Mouse (Mus musculus): Measurements from ENCODE around the gene Arid1a. TPM values are rescaled to one million over a fixed set of nuclear protein-coding genes. Genes with fewer than 3 reads are reported as not detected.

The Arid1a gene
- polyA plus RNA-seq, 1 experiment = not detected

DNA sequence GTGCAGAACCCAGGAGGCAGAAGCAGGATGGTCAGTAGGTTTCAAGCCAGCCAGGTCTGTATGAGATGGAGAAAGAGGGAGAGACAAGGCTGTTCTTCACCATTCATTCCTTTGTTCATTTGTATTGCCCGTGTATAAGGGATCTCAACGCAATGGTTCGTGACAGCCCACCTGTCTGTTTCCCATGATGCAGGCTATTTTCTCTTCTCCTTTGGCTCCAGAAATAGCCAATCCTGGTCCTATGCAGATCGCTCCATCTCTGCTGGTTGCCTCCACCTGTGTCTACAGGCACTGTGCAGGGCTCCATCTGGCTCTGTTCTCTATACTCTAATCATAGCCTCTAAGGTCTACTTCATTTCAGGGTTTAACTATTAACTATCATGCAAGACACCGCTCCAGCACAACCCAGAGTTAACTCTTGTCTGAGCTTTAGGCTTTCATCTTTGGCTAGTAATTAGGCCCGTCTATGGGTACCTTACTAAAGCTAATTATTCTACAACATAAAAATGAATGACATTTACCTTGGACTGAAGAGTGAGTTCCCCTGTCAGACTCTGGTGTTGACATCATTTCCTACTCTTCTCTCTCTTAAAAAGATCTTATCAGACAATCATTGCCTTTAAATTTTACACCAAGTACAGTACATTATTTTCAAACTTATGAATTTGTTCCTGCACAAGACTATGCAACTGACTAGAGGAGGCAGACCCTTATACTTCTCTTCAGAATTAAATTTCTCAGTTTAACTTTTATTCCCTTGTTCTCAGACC lies 45.1 kb downstream of the Arid1a start:
- no peak overlapping the region for H3K27ac ChIP-seq (ENCODE audit: insufficient read depth, low read depth, low read length)
- peaks cover 9% of the 10 kb centered on the region for H3K4me1 ChIP-seq (ENCODE audit: control insufficient read depth, insufficient read depth, low read length)
- 47% methylated on average over 6 of the region's 6 CpGs for WGBS
- H3K4me3 ChIP-seq (ENCODE audit: insufficient read depth, low read depth, low read length) = no peak overlapping the region
- TF ChIP-seq CTCF (IDR thresholded peaks at IDR 0.05; ENCODE audit: insufficient read depth, low read depth, low read length) (no peak), POLR2A (IDR thresholded peaks at IDR 0.05; ENCODE audit: insufficient read depth, low read depth, low read length) (no peak)

DNA sequence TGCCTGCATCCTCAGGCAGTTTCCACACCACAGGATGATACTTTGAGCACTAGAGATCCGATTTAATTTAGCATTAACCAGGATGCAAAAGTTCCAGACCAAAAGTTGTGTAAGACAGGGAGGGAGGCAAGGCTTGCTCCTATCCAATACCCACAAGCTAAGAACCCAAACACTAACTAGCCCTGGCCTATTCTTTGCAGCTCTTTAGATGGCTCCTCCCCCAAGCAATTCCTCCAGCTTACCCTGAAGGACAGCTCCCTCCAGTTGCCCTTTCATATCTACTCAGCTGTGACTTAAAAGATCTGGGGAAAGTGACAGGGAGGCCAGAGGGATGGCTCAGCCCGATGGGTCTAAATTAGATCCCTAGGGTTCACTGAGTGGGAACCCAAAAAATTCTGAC lies 47.2 kb downstream of the Arid1a start:
- peaks cover 9% of the 10 kb centered on the region for H3K4me1 ChIP-seq (ENCODE audit: control insufficient read depth, insufficient read depth, low read length)
- no peak overlapping the region for H3K27ac ChIP-seq (ENCODE audit: insufficient read depth, low read depth, low read length)
- 24% methylated on average over 2 of the region's 2 CpGs for WGBS
- no peak for TF ChIP-seq CTCF (IDR thresholded peaks at IDR 0.05; ENCODE audit: insufficient read depth, low read depth, low read length)
- TF ChIP-seq POLR2A (IDR thresholded peaks at IDR 0.05; ENCODE audit: insufficient read depth, low read depth, low read length) = no peak
- no peak overlapping the region for H3K4me3 ChIP-seq (ENCODE audit: insufficient read depth, low read depth, low read length)

DNA sequence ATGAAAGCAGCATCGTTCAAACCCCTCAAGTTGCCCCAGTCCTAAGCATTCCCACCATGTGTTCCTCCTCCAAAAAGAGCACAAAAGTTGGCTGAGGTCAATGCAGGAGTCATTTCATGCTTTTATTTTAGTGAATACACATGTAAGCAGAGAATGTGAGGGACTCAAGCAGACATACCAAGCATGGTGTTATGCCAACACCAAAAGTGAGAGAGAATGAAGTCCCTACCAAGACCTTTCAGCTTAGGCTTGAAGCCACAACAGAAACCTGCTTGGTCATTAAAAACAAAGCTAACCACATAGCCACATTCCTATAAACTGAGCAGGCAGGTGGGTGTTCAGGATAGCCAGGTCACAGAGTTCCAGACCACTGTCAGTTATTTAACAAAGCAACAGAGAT lies 49.1 kb downstream of the Arid1a start:
- Histone ChIP-seq H3K4me1 (ENCODE audit: control insufficient read depth, insufficient read depth, low read length) (peaks cover 6% of the 10 kb centered on the region), H3K4me3 (ENCODE audit: insufficient read depth, low read depth, low read length) (no peak overlapping the region), H3K27ac (ENCODE audit: insufficient read depth, low read depth, low read length) (0 out of 2 replicates have a peak overlapping the region, but pooled peaks have one; percentile 64)
- TF ChIP-seq CTCF (IDR thresholded peaks at IDR 0.05; ENCODE audit: insufficient read depth, low read depth, low read length) (no peak), POLR2A (IDR thresholded peaks at IDR 0.05; ENCODE audit: insufficient read depth, low read depth, low read length) (no peak)
- 26% methylated on average over 1 of the region's 1 CpGs for WGBS

DNA sequence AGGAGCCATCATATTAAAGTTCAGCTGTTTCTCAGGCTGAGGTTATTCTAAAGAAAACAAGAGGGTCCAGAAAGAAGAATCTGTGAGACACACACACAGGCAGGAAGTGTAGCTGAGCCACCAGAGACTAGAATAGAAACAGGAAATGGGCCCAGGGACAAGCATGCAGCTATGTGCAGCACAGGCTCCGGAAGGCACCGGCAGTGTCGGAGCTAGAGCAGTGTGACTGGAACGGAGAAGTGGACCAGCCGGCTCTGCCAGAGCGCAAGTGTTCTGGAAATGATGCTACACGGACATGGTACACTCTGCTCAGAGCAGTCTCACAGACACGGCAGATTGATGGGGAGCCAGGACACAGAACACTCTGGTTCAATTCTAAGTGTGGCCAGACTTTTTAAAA lies 49.6 kb downstream of the Arid1a start:
- Histone ChIP-seq H3K27ac (ENCODE audit: insufficient read depth, low read depth, low read length) (peak overlapping the region; percentile 64; the same call in 1 of the 2 replicates), H3K4me3 (ENCODE audit: insufficient read depth, low read depth, low read length) (no peak overlapping the region), H3K4me1 (ENCODE audit: control insufficient read depth, insufficient read depth, low read length) (peaks cover 8% of the 10 kb centered on the region)
- TF ChIP-seq CTCF (IDR thresholded peaks at IDR 0.05; ENCODE audit: insufficient read depth, low read depth, low read length) = no peak
- TF ChIP-seq POLR2A (IDR thresholded peaks at IDR 0.05; ENCODE audit: insufficient read depth, low read depth, low read length) = no peak
- 19% methylated on average over 8 of the region's 8 CpGs for WGBS

DNA sequence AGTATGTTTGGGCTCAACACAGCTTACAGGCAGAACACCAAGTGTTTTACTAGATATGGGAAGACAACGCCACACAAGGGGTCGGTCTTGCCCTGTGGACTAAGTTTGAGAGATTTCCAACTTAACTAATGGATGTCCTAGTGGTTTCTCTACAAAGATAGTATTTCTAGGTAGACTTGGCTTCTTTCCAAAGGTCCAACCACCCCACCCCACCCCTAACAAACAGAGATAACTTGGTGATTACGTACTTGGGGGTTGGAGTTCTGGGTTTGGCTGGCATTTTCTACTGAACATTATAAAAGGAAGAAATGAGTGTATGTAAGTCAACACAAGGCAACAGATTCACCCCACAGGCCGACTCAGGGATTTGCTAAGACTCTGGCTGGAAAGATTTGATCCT lies 51.5 kb downstream of the Arid1a start:
- peaks cover 15% of the 10 kb centered on the region for H3K4me1 ChIP-seq (ENCODE audit: control insufficient read depth, insufficient read depth, low read length)
- 75% methylated on average over 4 of the region's 4 CpGs for WGBS
- no peak for TF ChIP-seq CTCF (IDR thresholded peaks at IDR 0.05; ENCODE audit: insufficient read depth, low read depth, low read length)
- TF ChIP-seq POLR2A (IDR thresholded peaks at IDR 0.05; ENCODE audit: insufficient read depth, low read depth, low read length) = no peak
- H3K4me3 ChIP-seq (ENCODE audit: insufficient read depth, low read depth, low read length) = no peak overlapping the region
- no peak overlapping the region for H3K27ac ChIP-seq (ENCODE audit: insufficient read depth, low read depth, low read length)

DNA sequence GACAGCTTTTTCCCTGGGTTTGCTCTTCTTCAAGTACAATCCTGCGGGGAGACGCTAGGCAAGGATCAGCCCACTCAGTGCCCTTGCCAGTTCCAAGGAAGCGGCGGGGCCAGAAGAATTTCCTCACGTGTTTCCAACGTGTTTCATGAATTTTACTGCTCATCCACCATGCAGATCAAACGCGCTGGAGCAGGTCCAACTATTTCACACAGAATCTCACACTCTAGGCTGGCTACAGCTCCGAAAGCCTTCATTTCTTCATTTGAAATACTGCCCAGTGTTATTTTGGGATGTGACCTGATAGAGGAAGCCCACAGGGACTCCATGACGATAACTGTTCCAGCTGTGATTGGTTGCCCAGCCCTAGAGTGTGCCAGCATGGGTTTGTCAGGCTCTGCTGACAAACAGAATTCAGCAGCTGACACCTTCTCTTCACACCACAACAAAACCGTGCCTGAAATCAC lies 55.6 kb downstream of the Arid1a start:
- TF ChIP-seq CTCF (IDR thresholded peaks at IDR 0.05; ENCODE audit: insufficient read depth, low read depth, low read length) = no peak
- TF ChIP-seq POLR2A (IDR thresholded peaks at IDR 0.05; ENCODE audit: insufficient read depth, low read depth, low read length) = no peak
- Histone ChIP-seq H3K4me1 (ENCODE audit: control insufficient read depth, insufficient read depth, low read length) (peaks cover 10% of the 10 kb centered on the region), H3K4me3 (ENCODE audit: insufficient read depth, low read depth, low read length) (no peak overlapping the region), H3K27ac (ENCODE audit: insufficient read depth, low read depth, low read length) (no peak overlapping the region)
- 16% methylated on average over 11 of the region's 11 CpGs for WGBS

DNA sequence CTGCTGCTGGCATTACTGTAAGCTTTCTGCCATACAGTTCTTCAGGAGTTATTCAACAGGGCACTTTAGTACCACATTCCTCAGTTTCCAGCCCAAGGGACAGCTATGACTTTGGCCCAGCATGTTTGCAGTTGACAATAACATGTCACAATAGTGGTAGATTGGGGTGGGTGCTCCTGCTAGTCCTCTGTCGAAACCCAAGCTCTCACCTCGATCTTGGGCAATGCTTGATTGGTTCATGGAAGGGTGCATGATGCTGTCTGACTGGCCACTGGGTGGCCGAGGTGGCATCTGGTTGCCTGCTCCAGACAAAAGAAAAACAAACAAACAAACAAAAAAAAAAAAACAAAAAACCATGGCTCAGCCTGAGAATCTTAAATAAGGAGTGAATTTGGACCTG lies 61.2 kb downstream of the Arid1a start:
- TF ChIP-seq CTCF (IDR thresholded peaks at IDR 0.05; ENCODE audit: insufficient read depth, low read depth, low read length) = no peak
- TF ChIP-seq POLR2A (IDR thresholded peaks at IDR 0.05; ENCODE audit: insufficient read depth, low read depth, low read length) = no peak
- WGBS = 50% methylated on average over 3 of the region's 3 CpGs
- H3K27ac ChIP-seq (ENCODE audit: insufficient read depth, low read depth, low read length) = no peak overlapping the region
- H3K4me3 ChIP-seq (ENCODE audit: insufficient read depth, low read depth, low read length) = no peak overlapping the region
- H3K4me1 ChIP-seq (ENCODE audit: control insufficient read depth, insufficient read depth, low read length) = no peaks in the 10 kb centered on the region

DNA sequence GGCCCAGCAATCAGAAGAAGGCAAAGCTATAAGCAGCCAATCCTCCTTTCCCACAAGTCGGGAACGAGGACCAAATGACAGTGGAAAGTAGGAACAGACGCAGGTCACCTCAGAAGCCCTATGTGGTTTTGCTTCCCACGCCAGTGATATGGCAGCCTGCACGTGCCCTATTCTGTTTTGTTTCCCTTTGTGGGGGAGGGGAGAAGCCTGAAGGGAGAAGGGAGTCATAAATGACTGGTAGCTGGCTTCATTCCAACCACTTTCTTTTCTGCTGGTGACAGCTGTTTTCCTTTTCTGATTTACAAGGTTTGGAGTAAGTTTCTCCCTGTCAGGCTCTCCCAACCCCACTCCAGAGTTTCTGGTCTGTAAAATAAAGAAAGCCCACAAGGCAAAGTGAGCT lies 66.3 kb downstream of the Arid1a start:
- WGBS = 15% methylated on average over 5 of the region's 5 CpGs
- Histone ChIP-seq H3K27ac (ENCODE audit: insufficient read depth, low read depth, low read length) (no peak overlapping the region), H3K4me3 (ENCODE audit: insufficient read depth, low read depth, low read length) (no peak overlapping the region), H3K4me1 (ENCODE audit: control insufficient read depth, insufficient read depth, low read length) (peaks cover 12% of the 10 kb centered on the region)
- no peak for TF ChIP-seq POLR2A (IDR thresholded peaks at IDR 0.05; ENCODE audit: insufficient read depth, low read depth, low read length)
- TF ChIP-seq CTCF (IDR thresholded peaks at IDR 0.05; ENCODE audit: insufficient read depth, low read depth, low read length) = no peak

DNA sequence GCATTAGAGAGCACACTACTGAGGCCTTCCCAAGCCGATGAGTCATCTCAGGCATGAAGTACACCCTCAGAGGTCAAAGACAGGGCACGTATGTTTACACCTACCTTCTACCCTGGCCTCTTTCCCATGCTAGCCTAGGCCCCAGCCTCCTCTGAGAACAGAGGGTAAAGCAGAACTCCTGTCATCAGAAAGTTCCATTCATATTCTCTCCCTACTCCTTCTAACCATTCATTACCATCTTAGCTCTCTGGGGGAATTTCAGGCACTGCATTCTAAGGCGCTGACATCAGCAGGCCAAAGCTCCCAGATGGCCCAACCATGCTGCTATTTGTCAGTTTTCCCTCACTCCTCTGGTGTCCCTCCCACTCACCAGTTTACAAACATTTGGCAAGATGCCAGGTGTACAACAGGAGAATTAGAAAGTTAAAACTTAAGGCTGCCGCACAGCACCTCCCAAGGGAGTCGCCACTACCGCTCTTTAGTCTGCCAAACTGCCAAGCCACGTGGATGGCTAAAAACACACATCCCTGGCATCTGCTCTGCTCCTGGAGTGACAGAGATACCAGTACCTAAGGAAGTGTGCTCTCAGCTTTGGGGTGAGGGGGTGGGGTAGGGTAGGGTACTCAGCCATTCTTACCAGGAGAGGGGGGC lies 68.0 kb downstream of the Arid1a start:
- Histone ChIP-seq H3K27ac (ENCODE audit: insufficient read depth, low read depth, low read length) (no peak overlapping the region), H3K4me3 (ENCODE audit: insufficient read depth, low read depth, low read length) (no peak overlapping the region), H3K4me1 (ENCODE audit: control insufficient read depth, insufficient read depth, low read length) (peaks cover 14% of the 10 kb centered on the region)
- TF ChIP-seq CTCF (IDR thresholded peaks at IDR 0.05; ENCODE audit: insufficient read depth, low read depth, low read length) (no peak), POLR2A (IDR thresholded peaks at IDR 0.05; ENCODE audit: insufficient read depth, low read depth, low read length) (no peak)
- WGBS = 21% methylated on average over 7 of the region's 7 CpGs
